Mouse (Mus musculus) left cerebral cortex, adult 2 months (tissue): ENCODE measurements at regions not wholly inside any gene's neighbourhood (a gene's known extent, or its start where the extent isn't known, plus 50 kb on each side); places are given as distances from the start of the nearest gene placed in this dataset.

Source experiments
- DNase-seq, 2 experiments: peaks; one replicate each; pipeline ENCODE4 v3.0.0; 2021 to 2022; ENCODE audit warnings: low spot score in 2 of 2, mixed read lengths in 1 of 2; ENCODE audit errors: extremely low spot score in 1 of 2
- H3K27ac ChIP-seq: fragments of 200-600 bp; 2 replicates; pipeline ENCODE4 v1.8.1; 2022
- H3K4me3 ChIP-seq: fragments of 200-600 bp; 2 replicates; pipeline ENCODE4 v1.8.1; 2022
- CTCF ChIP-seq: fragments of 200-600 bp; IDR thresholded peaks from 2 replicates; pipeline ENCODE4 v1.8.1; 2022; ENCODE audit warnings: antibody characterized with exemption, mild to moderate bottlenecking, moderate library complexity
- intact Hi-C: fragments of 180-260 bp; cut with DNase I; formaldehyde crosslinking; loops from one replicate; pipeline ENCODE4 v1.15.1; 2025

GRCm38 (mm10) chr16:5534385-5534784 lies 278.6 kb upstream of the Eef2kmt start:
- intact Hi-C loops: loop anchor here (2.0 kb wide), 2 partner anchors 62 to 332 kb away; no protein-coding TSS in a partner anchor
- Histone ChIP-seq H3K4me3 (no peak overlapping the region), H3K27ac (no peak overlapping the region)
- no peak for DNase-seq
- TF ChIP-seq CTCF: no peak

- Histone ChIP-seq H3K27ac (no peak overlapping the region), H3K4me3 (no peak overlapping the region)
- intact Hi-C loops: no loop called here
- no peak for DNase-seq
- TF ChIP-seq CTCF: no peak
These were observed 276.5 kb upstream of the Eef2kmt start for GRCm38 (mm10) chr16:5532281-5532680.

GRCm38 (mm10) chr16:5529823-5530222 lies 274.0 kb upstream of the Eef2kmt start:
- intact Hi-C loops: no loop called here
- no peak for TF ChIP-seq CTCF
- Histone ChIP-seq H3K4me3 (no peak overlapping the region), H3K27ac (no peak overlapping the region)
- no peak for DNase-seq

GRCm38 (mm10) chr16:5527936-5528335 lies 272.2 kb upstream of the Eef2kmt start:
- Histone ChIP-seq H3K4me3 (no peak overlapping the region), H3K27ac (no peak overlapping the region)
- intact Hi-C loops: no loop called here
- TF ChIP-seq CTCF: no peak
- DNase-seq: no peak

GRCm38 (mm10) chr16:5524375-5524774 lies 268.6 kb upstream of the Eef2kmt start:
- no peak for DNase-seq
- intact Hi-C loops: no loop called here
- Histone ChIP-seq H3K27ac (no peak overlapping the region), H3K4me3 (no peak overlapping the region)
- no peak for TF ChIP-seq CTCF

GRCm38 (mm10) chr16:5523402-5524021 lies 267.7 kb upstream of the Eef2kmt start:
- Histone ChIP-seq H3K4me3 (no peak overlapping the region), H3K27ac (no peak overlapping the region)
- no peak for TF ChIP-seq CTCF
- DNase-seq: no peak
- intact Hi-C loops: no loop called here

GRCm38 (mm10) chr16:5517746-5518145 lies 262.0 kb upstream of the Eef2kmt start:
- intact Hi-C loops: no loop called here
- no peak for TF ChIP-seq CTCF
- Histone ChIP-seq H3K4me3 (no peak overlapping the region), H3K27ac (no peak overlapping the region)
- no peak for DNase-seq

- no peak overlapping the region for H3K4me3 ChIP-seq
- no peak for DNase-seq
- TF ChIP-seq CTCF: no peak
- intact Hi-C loops: no loop called here
- no peak overlapping the region for H3K27ac ChIP-seq
These were observed 260.1 kb upstream of the Eef2kmt start for GRCm38 (mm10) chr16:5515867-5516266.

- intact Hi-C loops: no loop called here
- no peak for TF ChIP-seq CTCF
- Histone ChIP-seq H3K4me3 (no peak overlapping the region), H3K27ac (no peak overlapping the region)
- DNase-seq: no peak
These were observed 251.5 kb upstream of the Eef2kmt start for GRCm38 (mm10) chr16:5507261-5507660.

GRCm38 (mm10) chr16:5501961-5502360 lies 246.2 kb upstream of the Eef2kmt start:
- DNase-seq: no peak
- intact Hi-C loops: no loop called here
- Histone ChIP-seq H3K4me3 (no peak overlapping the region), H3K27ac (no peak overlapping the region)
- TF ChIP-seq CTCF: no peak

GRCm38 (mm10) chr16:5496051-5496685 lies 240.4 kb upstream of the Eef2kmt start:
- no peak for TF ChIP-seq CTCF
- DNase-seq: no peak
- intact Hi-C loops: no loop called here
- Histone ChIP-seq H3K4me3 (no peak overlapping the region), H3K27ac (no peak overlapping the region)

GRCm38 (mm10) chr16:5493352-5493751 lies 237.6 kb upstream of the Eef2kmt start:
- no peak for DNase-seq
- H3K4me3 ChIP-seq: no peak overlapping the region
- no peak; the same call in 1 of the 2 replicates for TF ChIP-seq CTCF
- H3K27ac ChIP-seq: no peak overlapping the region
- intact Hi-C loops: no loop called here

- DNase-seq: no peak
- intact Hi-C loops: no loop called here
- TF ChIP-seq CTCF: no peak
- no peak overlapping the region for H3K4me3 ChIP-seq
- no peak overlapping the region for H3K27ac ChIP-seq
These were observed 231.5 kb upstream of the Eef2kmt start for GRCm38 (mm10) chr16:5487259-5487658.
